Mouse (Mus musculus) kidney, embryonic 16.5 days (tissue): ENCODE measurements around the gene Gm867. TPM values are rescaled to one million over a fixed set of nuclear protein-coding genes. Genes with fewer than 3 reads are reported as not detected.

ENCODE experiments used
- ATAC-seq: fragments of 200-750 bp; cut with Nextera tagmentation; 2 replicates; pipeline ENCODE4 v1.8.0; 2017; ENCODE audit warnings: moderate TSS enrichment; ENCODE audit not compliant: low FRiP score, low TSS enrichment
- H3K27ac ChIP-seq: fragments of 300-500 bp; sonication (generic); 2 replicates; pipeline ENCODE4 v1.5.1; 2014; ENCODE audit warnings: low read length
- H3K27me3 ChIP-seq: fragments of 300-500 bp; sonication (generic); 2 replicates; pipeline ENCODE4 v1.6.1; 2014; ENCODE audit warnings: low read length, control low read depth, mixed read lengths; ENCODE audit not compliant: insufficient read depth
- H3K36me3 ChIP-seq: fragments of 300-500 bp; sonication (generic); 2 replicates; pipeline ENCODE4 v1.6.1; 2014; ENCODE audit warnings: low read length, control low read depth, mixed read lengths; ENCODE audit not compliant: insufficient read depth
- H3K4me1 ChIP-seq: fragments of 300-500 bp; sonication (generic); 2 replicates; pipeline ENCODE4 v1.6.1; 2014; ENCODE audit warnings: low read length, control low read depth, mixed read lengths; ENCODE audit not compliant: insufficient read depth
- H3K4me2 ChIP-seq: fragments of 300-500 bp; sonication (generic); replicated peaks from 2 replicates; pipeline ENCODE4 v1.6.1; 2014; ENCODE audit warnings: low read depth, low read length
- H3K4me3 ChIP-seq: fragments of 300-500 bp; sonication (generic); 2 replicates; pipeline ENCODE4 v1.5.1; 2014; ENCODE audit warnings: mild to moderate bottlenecking, low read length
- H3K9ac ChIP-seq: fragments of 300-500 bp; sonication (generic); replicated peaks from 2 replicates; pipeline ENCODE4 v1.6.1; 2014; ENCODE audit warnings: low read length
- H3K9me3 ChIP-seq: fragments of 300-500 bp; sonication (generic); 2 replicates; pipeline ENCODE4 v1.6.1; 2016; ENCODE audit warnings: low read length, control low read depth
- WGBS: fragments of 180-500 bp; shearing (Covaris S2); extraction: QIAGEN DNeasy Blood & Tissue Kit; methylation state at CpG from one replicate; pipeline ENCODE4 v1.1.7; 2014; 5-methylcytosine and 5-hydroxymethylcytosine counted together
- polyA plus RNA-seq: library from polyadenylated mRNA; unstranded; fragments of >200 nt; fragmentation: Nextera tagmentation; extraction: Ambion mirVana; gene quantifications from 2 replicates; pipeline ENCODE4 v1.2.1, GENCODE M21; 2015

The Gm867 gene
- polyA plus RNA-seq, 1 experiment from 2014 or later: 0.40 TPM

DNA sequence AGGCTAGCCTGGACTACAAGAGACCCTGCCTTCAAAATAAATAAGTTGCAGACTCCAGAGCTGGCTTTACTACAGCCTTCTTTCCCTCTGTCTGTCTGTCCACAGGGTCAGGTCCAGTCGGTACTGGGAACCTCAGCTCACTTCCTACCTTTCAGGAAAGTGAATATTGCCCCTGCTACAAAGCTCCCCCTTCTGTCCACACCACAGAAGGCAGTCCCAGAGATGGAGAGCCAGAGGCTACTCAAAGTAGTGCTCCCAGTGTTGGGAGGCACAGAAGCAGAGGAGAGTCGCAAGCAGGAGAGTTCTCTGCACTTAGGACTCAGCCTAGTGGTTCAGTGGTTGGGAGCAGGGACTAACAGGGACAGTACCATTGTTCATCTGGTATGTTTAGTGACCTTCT lies 16.1 kb downstream of the Gm867 start:
- no peak overlapping the region for H3K4me3 ChIP-seq
- H3K4me1 ChIP-seq: peaks cover 21% of the 10 kb centered on the region
- WGBS: 63% methylated on average over 2 of the region's 2 CpGs
- H3K4me2 ChIP-seq: no peak overlapping the region
- H3K36me3 ChIP-seq: peaks cover 25% of the 10 kb centered on the region; the same call in 1 of the 2 replicates
- no peak overlapping the region for H3K9ac ChIP-seq
- H3K27ac ChIP-seq: no peak overlapping the region
- H3K9me3 ChIP-seq: no peaks in the 10 kb centered on the region
- no peak for ATAC-seq
- no peaks in the 10 kb centered on the region for H3K27me3 ChIP-seq

DNA sequence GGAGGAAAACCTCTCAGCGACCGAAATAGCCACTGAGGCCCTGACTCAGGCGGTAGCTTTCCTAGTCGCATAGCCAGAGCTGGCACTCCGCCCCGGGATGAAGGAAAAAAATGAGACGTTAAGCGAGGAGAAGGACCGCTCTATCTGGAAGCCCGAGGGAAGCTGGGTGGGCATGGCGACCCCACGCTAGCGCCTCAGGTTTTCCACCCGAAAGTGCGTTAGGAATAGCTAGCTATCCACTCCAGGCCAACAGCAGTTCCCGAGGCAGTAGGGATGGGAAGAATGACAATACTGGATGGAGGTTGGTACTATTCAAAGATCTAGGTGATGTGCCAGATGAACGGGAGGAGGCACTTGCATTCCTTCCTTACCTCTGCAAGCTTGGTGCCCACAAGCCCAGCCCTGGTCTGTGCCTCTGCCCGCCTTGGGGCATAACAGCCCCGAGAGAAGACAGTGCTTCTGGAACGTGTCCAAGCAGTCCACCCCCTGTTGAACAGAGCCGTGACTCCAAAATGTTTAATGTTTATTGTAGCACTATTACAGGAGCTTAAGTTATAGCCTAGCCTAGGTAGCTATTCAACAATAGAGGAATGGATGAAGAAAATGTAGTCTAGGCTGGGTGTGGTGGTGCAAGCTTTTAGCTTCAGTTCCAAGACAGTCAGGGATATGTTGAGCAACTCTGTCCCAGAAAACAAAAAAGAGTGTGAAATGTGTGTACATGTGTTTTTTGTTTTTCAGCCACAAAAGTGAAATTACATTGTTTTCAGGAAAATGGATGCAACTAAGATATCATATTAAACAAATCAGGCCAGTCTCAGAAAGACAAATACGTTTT lies 18.5 kb downstream of the Gm867 start:
- H3K9ac ChIP-seq: peak overlapping the region; percentile 95
- H3K4me1 ChIP-seq: peaks cover 27% of the 10 kb centered on the region
- H3K9me3 ChIP-seq: no peaks in the 10 kb centered on the region
- no peaks in the 10 kb centered on the region for H3K27me3 ChIP-seq
- H3K4me2 ChIP-seq: peak overlapping the region; percentile 85
- H3K36me3 ChIP-seq: peaks cover 14% of the 10 kb centered on the region; the same call in 1 of the 2 replicates
- 4% methylated on average over 22 of the region's 22 CpGs for WGBS
- H3K4me3 ChIP-seq: peak overlapping the region; percentile 92
- peak overlapping the region; percentile 94 for H3K27ac ChIP-seq
- ATAC-seq: peak; percentile 55

DNA sequence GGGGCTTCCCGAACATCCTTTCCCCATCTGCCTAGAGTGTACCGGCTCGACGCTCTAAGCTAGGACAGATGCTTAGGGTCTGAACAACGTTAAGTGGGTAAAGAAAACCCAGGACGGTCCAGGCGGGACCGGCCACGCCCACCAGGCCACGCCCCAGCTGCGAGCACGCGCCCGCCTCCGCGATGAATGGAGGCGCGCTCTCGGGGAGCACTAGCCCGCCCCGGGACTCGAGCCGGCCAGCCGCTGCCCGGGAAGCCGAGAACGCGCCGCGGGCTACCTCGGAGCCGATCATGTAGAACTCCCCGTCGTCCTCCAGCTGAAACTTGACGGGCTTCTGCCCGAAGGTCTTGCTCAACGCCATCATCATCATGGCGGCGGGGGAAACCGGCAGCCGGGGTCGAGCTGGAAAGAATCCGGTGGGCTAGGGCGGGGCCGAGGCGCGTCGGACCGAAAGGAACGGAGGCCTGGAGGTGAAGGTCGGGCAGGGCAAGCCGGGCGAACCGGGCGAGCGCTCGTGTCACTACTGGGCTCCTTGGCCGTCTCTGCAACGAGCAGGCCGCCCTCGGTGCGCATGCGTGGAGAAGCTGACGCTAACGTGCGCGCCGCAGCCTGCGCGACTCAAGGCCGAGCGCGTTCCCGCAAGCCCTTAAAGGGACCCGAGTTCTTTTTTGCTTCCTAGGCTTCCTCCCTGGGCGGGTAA lies 19.3 kb downstream of the Gm867 start, which contains the start of gene Smarcb1:
Gene Smarcb1, minus strand, starts transcription at position 592 of the 700 bp plus-strand sequence.
- H3K36me3 ChIP-seq: peaks cover 15% of the 10 kb centered on the region; the same call in 1 of the 2 replicates
- no peaks in the 10 kb centered on the region for H3K27me3 ChIP-seq
- H3K9me3 ChIP-seq: no peaks in the 10 kb centered on the region
- peak within 1 kb of the TSS; percentile 95 for H3K9ac ChIP-seq
- H3K4me1 ChIP-seq: peaks cover 27% of the 10 kb centered on the region
- peak within 1 kb of the TSS; percentile 94 for H3K27ac ChIP-seq
- H3K4me3 ChIP-seq: peak within 1 kb of the TSS; percentile 92
- H3K4me2 ChIP-seq: peak within 1 kb of the TSS; percentile 85
- peak; percentile 93 for ATAC-seq
- under 1% methylated on average over 76 of the region's 76 CpGs for WGBS

DNA sequence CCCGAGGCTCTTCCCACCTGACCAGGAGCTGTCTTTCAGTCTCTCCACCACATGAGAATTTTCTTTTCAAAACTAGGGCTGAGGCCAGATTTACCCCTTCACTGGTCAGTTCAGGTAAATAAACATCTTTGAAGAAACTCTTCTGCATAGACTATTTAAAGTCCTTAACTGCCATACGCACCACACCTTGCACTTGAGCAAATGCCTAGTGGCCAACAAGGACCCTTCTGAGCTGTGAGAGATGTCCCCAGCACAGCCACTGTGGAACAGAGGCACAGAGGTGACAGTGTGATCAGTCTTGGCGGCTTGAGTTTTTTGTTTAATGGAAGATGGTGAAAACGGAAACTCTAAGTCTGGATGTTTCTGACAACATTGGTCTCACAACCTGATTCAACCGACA lies 21.4 kb downstream of the Gm867 start:
- no peak overlapping the region for H3K9ac ChIP-seq
- peaks cover 27% of the 10 kb centered on the region for H3K4me1 ChIP-seq

DNA sequence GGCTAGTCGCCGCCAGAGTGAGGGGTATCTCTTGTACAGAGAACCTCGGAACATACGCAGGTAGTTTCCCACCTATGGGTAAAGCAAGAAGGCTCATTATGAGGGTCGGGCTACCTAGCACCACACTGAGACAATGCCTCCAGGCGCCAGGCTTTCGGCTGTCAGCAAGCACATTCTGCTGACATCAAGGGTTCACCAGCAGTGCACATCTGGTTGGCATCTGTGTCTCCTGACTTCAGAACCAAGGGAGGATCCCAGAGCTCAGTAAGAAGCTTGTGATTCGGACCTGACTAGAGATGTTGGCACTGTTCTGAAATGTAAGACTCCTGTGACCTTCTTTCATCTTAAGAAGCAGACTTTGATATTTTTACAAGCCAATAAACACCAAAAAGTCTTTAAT lies 23.6 kb downstream of the Gm867 start:
- Histone ChIP-seq H3K4me2 (no peak overlapping the region), H3K4me3 (no peak overlapping the region), H3K9ac (no peak overlapping the region), H3K27me3 (no peaks in the 10 kb centered on the region), H3K36me3 (peaks cover 38% of the 10 kb centered on the region), H3K4me1 (peaks cover 16% of the 10 kb centered on the region), H3K27ac (no peak overlapping the region), H3K9me3 (no peaks in the 10 kb centered on the region)
- ATAC-seq: no peak
- WGBS: 85% methylated on average over 8 of the region's 8 CpGs

More for the DNA sequence above, 21.4 kb downstream of the Gm867 start:
- H3K4me3 ChIP-seq: no peak overlapping the region
- 78% methylated on average over 5 of the region's 5 CpGs for WGBS
- no peaks in the 10 kb centered on the region for H3K27me3 ChIP-seq
- peaks cover 27% of the 10 kb centered on the region for H3K36me3 ChIP-seq
- H3K4me2 ChIP-seq: no peak overlapping the region
- no peak for ATAC-seq
- H3K9me3 ChIP-seq: no peaks in the 10 kb centered on the region
- H3K27ac ChIP-seq: no peak overlapping the region

DNA sequence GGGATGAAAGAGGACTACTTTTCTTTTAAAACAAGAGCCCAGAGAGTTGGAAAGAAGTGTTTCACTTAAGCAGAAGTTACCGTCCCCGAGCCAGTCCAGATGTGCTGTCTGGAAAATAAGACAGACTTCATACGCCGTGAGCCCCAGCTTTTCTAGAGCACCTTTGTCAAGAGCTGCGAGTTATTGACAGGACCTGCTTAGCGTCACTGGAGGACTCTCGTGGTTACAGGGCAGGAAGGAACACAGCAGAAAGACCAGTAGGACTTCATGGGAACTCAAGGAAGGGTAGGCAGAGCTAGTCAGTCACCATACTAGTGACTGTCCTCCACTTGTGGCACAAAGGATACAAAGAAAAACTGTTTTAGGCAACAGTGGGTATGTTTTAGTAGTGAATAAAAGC lies 24.9 kb downstream of the Gm867 start:
- H3K9me3 ChIP-seq: no peaks in the 10 kb centered on the region
- H3K4me1 ChIP-seq: peaks cover 15% of the 10 kb centered on the region
- no peak overlapping the region for H3K4me3 ChIP-seq
- 92% methylated on average over 7 of the region's 7 CpGs for WGBS
- H3K27ac ChIP-seq: no peak overlapping the region
- H3K9ac ChIP-seq: no peak overlapping the region
- no peaks in the 10 kb centered on the region for H3K27me3 ChIP-seq
- ATAC-seq: no peak
- H3K4me2 ChIP-seq: no peak overlapping the region
- H3K36me3 ChIP-seq: peaks cover 49% of the 10 kb centered on the region

DNA sequence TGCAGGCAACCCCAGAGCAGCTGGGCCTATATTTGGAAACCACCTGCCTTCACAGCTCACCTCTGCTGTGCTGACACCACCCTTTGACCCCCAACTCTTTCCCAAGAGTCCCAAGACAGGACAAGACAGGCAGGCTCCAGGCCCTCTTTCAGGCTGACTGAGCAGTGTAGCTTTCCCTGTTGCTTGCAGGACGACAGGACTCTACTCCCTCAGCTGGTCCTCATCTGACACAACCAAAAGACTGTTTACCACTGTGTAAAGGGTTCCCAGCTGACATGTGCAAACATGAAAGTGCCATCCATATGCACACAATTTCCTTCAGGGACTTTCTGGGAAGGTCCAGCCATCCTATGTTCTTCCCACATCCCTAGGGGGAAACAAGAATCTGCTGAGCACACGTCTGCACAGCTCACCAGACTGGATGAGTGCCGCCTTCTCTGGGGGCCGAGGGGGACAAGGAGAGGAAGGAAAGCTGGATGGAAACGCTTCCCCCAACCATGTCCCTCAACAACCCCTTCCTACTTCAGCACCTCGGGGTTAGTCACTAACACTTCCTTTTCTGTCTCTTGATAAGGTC lies 27.4 kb downstream of the Gm867 start:
- H3K27me3 ChIP-seq: no peaks in the 10 kb centered on the region
- H3K27ac ChIP-seq: no peak overlapping the region
- H3K9ac ChIP-seq: no peak overlapping the region
- no peaks in the 10 kb centered on the region for H3K9me3 ChIP-seq
- H3K4me2 ChIP-seq: no peak overlapping the region
- no peaks in the 10 kb centered on the region for H3K4me1 ChIP-seq
- WGBS: 73% methylated on average over 6 of the region's 6 CpGs
- H3K4me3 ChIP-seq: no peak overlapping the region
- peaks cover 65% of the 10 kb centered on the region for H3K36me3 ChIP-seq
- ATAC-seq: no peak

DNA sequence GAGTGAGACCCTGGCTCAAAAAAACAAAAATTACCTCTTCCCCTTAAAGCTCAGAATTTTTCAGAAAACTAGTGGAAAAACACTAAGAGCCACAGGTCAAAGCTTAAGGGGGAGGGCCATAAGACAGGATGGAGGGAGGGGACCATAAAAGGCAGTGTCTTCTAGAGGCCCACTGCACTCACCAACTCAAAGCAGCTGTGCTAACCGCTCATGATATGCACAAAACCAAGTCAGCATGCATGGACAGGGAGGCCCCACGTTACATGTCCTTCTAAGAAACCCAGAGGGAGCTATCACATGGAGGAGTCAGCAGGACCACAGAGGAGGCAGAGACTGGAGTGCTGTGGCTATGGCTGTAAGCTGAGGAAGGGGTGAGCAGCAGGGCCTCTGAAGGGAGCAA lies 29.8 kb downstream of the Gm867 start:
- no peaks in the 10 kb centered on the region for H3K9me3 ChIP-seq
- WGBS: 80% methylated on average over 2 of the region's 2 CpGs
- peaks cover 75% of the 10 kb centered on the region for H3K36me3 ChIP-seq
- no peak overlapping the region for H3K4me2 ChIP-seq
- no peak overlapping the region for H3K9ac ChIP-seq
- no peaks in the 10 kb centered on the region for H3K27me3 ChIP-seq
- no peak overlapping the region for H3K4me3 ChIP-seq
- no peak overlapping the region for H3K27ac ChIP-seq
- ATAC-seq: no peak
- no peaks in the 10 kb centered on the region for H3K4me1 ChIP-seq

DNA sequence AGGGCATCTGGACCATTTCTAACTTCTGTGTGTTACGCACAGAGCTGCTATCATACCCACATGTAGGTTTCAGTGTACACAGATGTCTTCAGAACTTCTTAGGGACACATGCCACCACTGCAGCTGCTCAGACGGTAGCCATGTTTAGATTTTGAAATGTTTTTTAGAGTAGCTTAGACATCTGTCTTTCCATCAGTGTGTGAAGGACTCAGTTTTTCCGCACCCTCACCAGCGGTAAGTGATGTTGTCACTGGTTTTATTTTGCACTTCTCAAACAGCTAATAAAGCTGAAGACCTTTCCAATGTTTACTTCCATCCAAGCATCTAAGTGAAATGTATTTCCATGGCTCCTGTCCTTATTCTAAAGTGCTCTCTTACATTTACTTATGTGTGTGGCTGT lies 33.6 kb downstream of the Gm867 start:
- Histone ChIP-seq H3K4me2 (no peak overlapping the region), H3K9me3 (no peaks in the 10 kb centered on the region), H3K27ac (no peak overlapping the region), H3K27me3 (no peaks in the 10 kb centered on the region), H3K4me1 (no peaks in the 10 kb centered on the region), H3K9ac (no peak overlapping the region), H3K36me3 (peaks cover 82% of the 10 kb centered on the region), H3K4me3 (no peak overlapping the region)
- WGBS: 93% methylated on average over 4 of the region's 4 CpGs
- ATAC-seq: no peak
